Mouse (Mus musculus): ENCODE measurements around the gene Abhd4.

- TF ChIP-seq POLR2A (IDR thresholded peaks at IDR 0.05; ENCODE audit: control insufficient read depth, low read depth, low read length) (no peak), CTCF (IDR thresholded peaks at IDR 0.05; ENCODE audit: control insufficient read depth, insufficient read depth, insufficient replicate concordance, low read depth, low read length) (no peak)
Measured at GRCm38 (mm10) chr14:54234231-54235040, 19.6 kb upstream of the Abhd4 start.
